Mouse (Mus musculus): ENCODE measurements around the gene BC035044. TPM values are rescaled to one million over a fixed set of nuclear protein-coding genes. Genes with fewer than 3 reads are reported as not detected.
"Not testable (repeated sequence)": the region's sequence is repeated elsewhere in the genome, so short reads cannot be mapped to it uniquely, and the experiment has no call there.

BC035044 gene
- total RNA-seq, 2 experiments from 2014 or later = 1.1 to 1.9 TPM

- DNase-seq (ENCODE audit: low spot score in 2 of 2) = no peak
These were observed 39.8 kb downstream of the BC035044 start for GRCm38 (mm10) chr6:128851151-128851550.

- DNase-seq (ENCODE audit: low spot score in 2 of 2) = no peak
These were observed 40.3 kb downstream of the BC035044 start for GRCm38 (mm10) chr6:128850671-128851070.

GRCm38 (mm10) chr6:128849902-128850301 lies 41.0 kb downstream of the BC035044 start:
- DNase-seq (ENCODE audit: low spot score in 2 of 2) = peak; percentile 42 to 48

- DNase-seq (ENCODE audit: low spot score in 2 of 2) = no peak
These were observed 43.5 kb downstream of the BC035044 start for GRCm38 (mm10) chr6:128847401-128847800.

- DNase-seq (ENCODE audit: low spot score in 2 of 2) = no peak
These were observed 44.9 kb downstream of the BC035044 start for GRCm38 (mm10) chr6:128845998-128846542.

- peak; percentile 72 to 81 for DNase-seq (ENCODE audit: low spot score in 2 of 2)
These were observed 45.5 kb downstream of the BC035044 start for GRCm38 (mm10) chr6:128845319-128845979.

- DNase-seq (ENCODE audit: low spot score in 2 of 2) = no peak
These were observed 46.3 kb downstream of the BC035044 start for GRCm38 (mm10) chr6:128844586-128845080.

GRCm38 (mm10) chr6:128844131-128844530 lies 46.8 kb downstream of the BC035044 start:
- peak; percentile 18 to 44 for DNase-seq (ENCODE audit: low spot score in 2 of 2)

- peak; percentile 25 to 29 for DNase-seq (ENCODE audit: low spot score in 2 of 2)
These were observed 47.4 kb downstream of the BC035044 start for GRCm38 (mm10) chr6:128843479-128843992.

GRCm38 (mm10) chr6:128842945-128843478 lies 47.9 kb downstream of the BC035044 start:
- peak; percentile 91 to 93 for DNase-seq (ENCODE audit: low spot score in 2 of 2)

- no peak for DNase-seq (ENCODE audit: low spot score in 2 of 2)
These were observed 48.5 kb downstream of the BC035044 start for GRCm38 (mm10) chr6:128842356-128842944.

- no peak for DNase-seq (ENCODE audit: low spot score in 2 of 2)
These were observed 49.4 kb downstream of the BC035044 start for GRCm38 (mm10) chr6:128841327-128842089.

- not testable (repeated sequence) for DNase-seq (ENCODE audit: low spot score in 2 of 2)
These were observed 50.3 kb downstream of the BC035044 start for GRCm38 (mm10) chr6:128840669-128841068.

- DNase-seq (ENCODE audit: low spot score in 2 of 2) = no peak
These were observed 51.0 kb downstream of the BC035044 start for GRCm38 (mm10) chr6:128839921-128840320.

- peak; percentile 63 to 70 for DNase-seq (ENCODE audit: low spot score in 2 of 2)
These were observed 51.6 kb downstream of the BC035044 start for GRCm38 (mm10) chr6:128839266-128839771.

GRCm38 (mm10) chr6:128838342-128839265 lies 52.3 kb downstream of the BC035044 start:
- DNase-seq (ENCODE audit: low spot score in 2 of 2) = peak; percentile 85 to 89

- no peak for DNase-seq (ENCODE audit: low spot score in 2 of 2)
These were observed 53.2 kb downstream of the BC035044 start for GRCm38 (mm10) chr6:128837454-128838341.

- no peak for DNase-seq (ENCODE audit: low spot score in 2 of 2)
These were observed 54.0 kb downstream of the BC035044 start for GRCm38 (mm10) chr6:128836955-128837334.

Data from left cerebral cortex, adult 18-20 months (tissue).